Mouse (Mus musculus) cerebellum, adult 11 months (tissue): ENCODE data around the gene Olfr223.
A peak's percentile ranks its signal among the peaks of the same experiment; 100 is the strongest.
"Not testable (repeated sequence)": the region's sequence is repeated elsewhere in the genome, so short reads cannot be mapped to it uniquely, and the experiment has no call there.

Source experiments
- DNase-seq: peaks from one replicate; pipeline ENCODE4 v3.0.0; 2022

The Olfr223 gene

GRCm38 (mm10) chr11:59593189-59593588 is at the start of gene Olfr223:
TSS of gene Olfr223 (minus strand) at chr11:59593289.
- DNase-seq, result no peak

GRCm38 (mm10) chr11:59642420-59642819 is 49.3 kb upstream of the Olfr223 start:
- DNase-seq, result no peak

DNA sequence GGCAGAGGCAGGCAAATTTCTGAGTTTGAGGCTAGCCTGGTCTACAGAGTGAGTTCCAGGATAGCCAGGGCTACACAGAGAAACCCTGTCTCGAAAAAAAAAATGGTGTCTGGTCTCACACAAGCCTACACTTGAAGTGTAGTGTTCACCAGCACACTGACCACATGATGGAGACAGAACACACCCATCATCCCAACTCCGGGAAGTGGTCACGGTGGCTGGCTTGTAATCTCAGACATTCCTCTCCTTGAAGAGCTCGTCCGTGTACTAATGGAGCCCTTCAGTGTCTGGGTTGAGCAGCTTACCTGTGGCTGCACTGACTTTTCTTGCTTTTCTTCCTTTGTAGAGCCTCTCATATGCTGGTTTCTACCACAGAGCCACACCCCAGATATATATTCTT is 48.1 kb upstream of the Olfr223 start:
- no peak for DNase-seq

DNA sequence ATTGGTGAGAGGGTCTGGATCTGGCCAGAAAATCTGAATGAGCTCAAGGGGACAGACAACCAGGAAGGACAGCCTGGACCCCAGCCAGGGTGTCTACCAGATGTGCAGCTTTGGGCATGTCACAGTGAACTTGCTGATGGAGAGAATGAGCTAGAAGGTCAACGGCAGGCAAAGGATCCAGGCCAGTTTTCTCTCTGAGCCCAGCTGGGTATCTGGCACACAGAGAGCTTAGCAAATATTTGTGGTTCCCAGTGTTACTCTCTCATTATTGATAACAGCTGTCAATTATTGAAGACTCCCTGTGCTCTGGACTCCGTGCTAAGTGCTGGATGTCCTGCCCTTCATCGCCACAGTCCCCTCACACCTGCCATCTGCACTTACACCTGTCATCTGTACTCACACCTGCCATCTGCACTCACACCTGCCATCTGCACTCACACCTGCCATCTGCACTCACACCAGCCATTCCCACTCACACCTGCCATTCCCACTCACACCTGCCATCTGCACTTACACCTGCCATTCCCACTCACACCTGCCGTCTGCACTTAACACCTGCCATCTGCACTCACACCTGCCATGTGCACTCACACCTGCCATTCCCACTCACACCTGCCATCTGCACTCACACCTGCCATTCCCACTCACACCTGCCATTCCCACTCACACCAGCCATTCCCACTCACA is 47.0 kb upstream of the Olfr223 start:
- no peak for DNase-seq

GRCm38 (mm10) chr11:59636695-59637414 is 43.8 kb upstream of the Olfr223 start:
- no peak for DNase-seq

GRCm38 (mm10) chr11:59635821-59636694 is 43.0 kb upstream of the Olfr223 start:
- no peak for DNase-seq

DNA sequence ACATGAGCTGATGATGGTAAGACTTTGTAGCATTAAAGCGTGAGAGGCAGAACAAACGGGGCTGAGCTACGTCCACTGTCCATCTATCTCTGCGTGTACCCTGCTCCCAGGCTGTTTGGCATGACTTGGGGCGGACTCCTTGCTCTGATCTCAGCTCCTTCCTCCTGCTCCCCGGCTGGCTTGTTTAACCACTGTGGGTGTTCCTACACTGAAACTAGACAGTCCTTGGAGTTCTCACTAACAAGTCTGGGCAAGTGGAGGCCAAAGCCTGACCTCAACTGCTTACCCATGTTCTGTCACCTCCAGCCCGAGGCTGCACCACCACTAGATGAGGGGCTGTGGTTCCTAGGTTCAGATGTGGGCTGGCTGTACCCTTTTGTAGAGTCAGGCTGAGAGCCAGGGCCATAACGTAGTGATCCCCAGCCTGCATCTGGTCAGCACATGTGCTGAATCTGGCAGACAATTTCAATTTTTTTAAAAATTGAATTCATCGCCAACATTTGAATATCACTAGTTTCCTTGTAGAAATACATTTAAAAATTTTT is 42.2 kb upstream of the Olfr223 start:
- no peak for DNase-seq

- no peak for DNase-seq
These were observed 41.0 kb upstream of the Olfr223 start for GRCm38 (mm10) chr11:59634001-59634660.

DNA sequence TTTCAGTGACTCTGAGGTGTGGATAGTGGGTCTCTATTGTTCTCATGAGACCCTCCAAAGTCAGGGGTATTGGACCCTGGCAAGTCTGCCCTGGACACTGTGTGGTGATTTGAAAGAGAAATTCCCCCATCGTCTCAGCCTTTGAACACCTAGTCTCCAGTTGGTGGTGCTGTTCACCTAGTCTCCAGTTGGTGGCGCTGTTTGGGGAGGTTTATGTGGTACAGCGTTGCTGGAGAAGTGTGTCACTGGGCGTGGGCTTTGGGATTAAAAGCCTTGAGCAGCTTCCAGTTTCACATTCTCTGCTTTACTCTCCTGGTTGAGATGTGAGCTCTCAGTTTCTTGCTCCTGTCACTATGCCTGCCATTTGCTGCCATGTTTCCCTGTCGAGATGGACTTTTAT is 39.9 kb upstream of the Olfr223 start:
- DNase-seq, result peak; percentile 42

GRCm38 (mm10) chr11:59631980-59632379 is 38.9 kb upstream of the Olfr223 start:
- no peak for DNase-seq

DNA sequence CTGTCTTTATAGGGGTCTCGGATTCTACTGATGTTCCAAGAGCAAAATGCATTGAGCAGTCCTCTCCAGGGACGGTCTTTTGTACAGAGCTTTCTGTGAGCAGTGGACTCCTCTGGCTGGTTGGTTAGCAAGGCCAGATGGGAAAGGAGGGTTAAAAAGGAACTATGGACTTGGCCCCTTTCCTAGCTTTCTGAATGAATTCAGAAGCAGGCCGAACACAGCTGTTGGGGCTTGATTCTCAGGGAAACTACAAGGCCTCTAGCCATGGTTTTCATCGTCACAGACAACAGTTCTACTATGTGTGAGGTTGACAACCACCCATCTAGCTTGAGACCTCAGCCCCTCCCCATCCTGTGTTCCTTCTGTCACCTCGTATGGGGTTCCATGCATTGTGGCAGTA is 36.8 kb upstream of the Olfr223 start:
- DNase-seq, result no peak

- no peak for DNase-seq
These were observed 35.1 kb upstream of the Olfr223 start for GRCm38 (mm10) chr11:59628177-59628576.

GRCm38 (mm10) chr11:59626192-59626591 is 33.1 kb upstream of the Olfr223 start:
- no peak for DNase-seq

GRCm38 (mm10) chr11:59624017-59624630 is 31.0 kb upstream of the Olfr223 start:
- DNase-seq, result peak; percentile 56

GRCm38 (mm10) chr11:59622214-59622613 is 29.1 kb upstream of the Olfr223 start:
- DNase-seq, result no peak

DNA sequence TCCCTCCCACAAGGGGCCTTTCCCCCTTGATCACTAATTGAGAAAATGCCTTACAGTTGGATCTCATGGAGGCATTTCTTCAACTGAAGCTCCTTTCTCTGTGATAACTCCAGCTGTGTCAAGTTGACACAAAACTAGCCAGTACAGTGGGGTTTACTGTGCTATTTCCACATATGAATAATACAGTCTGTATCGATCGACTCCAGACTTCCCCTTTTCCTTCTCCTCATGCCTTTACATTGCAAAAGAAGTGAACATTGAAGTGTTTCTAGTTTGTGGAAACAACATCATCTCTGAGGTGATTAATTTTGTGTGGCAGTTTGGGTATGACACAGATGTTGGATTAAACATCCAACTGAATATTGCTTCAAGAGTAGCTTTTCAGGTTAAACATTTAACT is 23.9 kb upstream of the Olfr223 start:
- DNase-seq, result not testable (repeated sequence)

- DNase-seq, result peak; percentile 20
These were observed 21.0 kb upstream of the Olfr223 start for GRCm38 (mm10) chr11:59614120-59614519.

DNA sequence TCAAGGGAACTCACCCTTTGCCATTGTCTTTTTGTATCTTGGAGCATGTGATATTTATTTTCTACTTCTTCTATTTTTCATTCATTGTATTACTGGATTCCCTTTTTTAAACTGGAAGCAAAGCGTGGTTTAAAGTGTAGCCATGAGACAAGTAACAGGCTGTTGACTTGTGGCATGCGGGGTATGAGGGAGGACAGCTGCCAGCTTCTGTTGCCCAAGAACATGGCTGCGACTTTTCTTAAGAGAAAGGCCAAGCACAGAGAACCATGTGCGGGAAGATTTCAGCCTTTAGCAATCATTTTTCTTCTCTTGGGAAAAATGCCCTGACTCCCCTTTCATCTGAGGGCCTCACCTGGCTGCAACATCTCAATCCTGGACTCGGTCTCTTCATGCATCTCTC is 18.6 kb upstream of the Olfr223 start:
- DNase-seq, result no peak

GRCm38 (mm10) chr11:59602287-59602686 is 9.2 kb upstream of the Olfr223 start:
- DNase-seq, result no peak

GRCm38 (mm10) chr11:59600872-59601271 is 7.8 kb upstream of the Olfr223 start:
- no peak for DNase-seq

- no peak for DNase-seq
These were observed 6.1 kb upstream of the Olfr223 start for GRCm38 (mm10) chr11:59599211-59599610.

- no peak for DNase-seq
These were observed 3.9 kb upstream of the Olfr223 start for GRCm38 (mm10) chr11:59596950-59597349.
